Mouse (Mus musculus): ENCODE results near the gene Gm2897.
"Not testable (repeated sequence)": the region's sequence is repeated elsewhere in the genome, so short reads cannot be mapped to it uniquely, and the experiment has no call there.

Gene Gm2897

GRCm38 (mm10) chr14:3048727-3049512 lies at the start of gene Gm2897:
Gene Gm2897 (plus strand): TSS chr14:3049285.
- not testable (repeated sequence) for DNase-seq

- not testable (repeated sequence) for DNase-seq
Measured at GRCm38 (mm10) chr14:3029702-3030101, 19.4 kb upstream of the Gm2897 start, which contains the start of gene Gm2888. Gene Gm2888 (plus strand): TSS chr14:3030002.

GRCm38 (mm10) chr14:3049513-3049800 lies 372 bp downstream of the Gm2897 start:
- DNase-seq = peak; percentile 21

- DNase-seq = not testable (repeated sequence)
Measured at GRCm38 (mm10) chr14:3050087-3050486, 1.0 kb downstream of the Gm2897 start.

GRCm38 (mm10) chr14:3116051-3116450 lies 67.0 kb downstream of the Gm2897 start:
- DNase-seq = peak; percentile 11

All from kidney, adult 11 months (tissue).